Mouse (Mus musculus) liver, postnatal 0 days (tissue): ENCODE data around the gene 4931422A03Rik.

Experiments
- CTCF ChIP-seq: sonication (generic); IDR thresholded peaks from 2 replicates; pipeline ENCODE4 v1.5.1; 2016; ENCODE audit warnings: antibody characterized with exemption, low read depth
- EP300 ChIP-seq: IDR thresholded peaks from 2 replicates; pipeline ENCODE4 v1.6.1; 2016; ENCODE audit warnings: antibody characterized with exemption, low read depth, mild to moderate bottlenecking

- TF ChIP-seq CTCF: no peak
- no peak for TF ChIP-seq EP300
These were observed 30.2 kb upstream of the 4931422A03Rik start for GRCm38 (mm10) chr2:104058381-104058780.
